Mouse (Mus musculus): ENCODE data around the gene Usp46. TPM values are rescaled to one million over a fixed set of nuclear protein-coding genes. Genes with fewer than 3 reads are reported as not detected.

The Usp46 gene
- total RNA-seq, 2 experiments from 2014 or later: 109 to 136 TPM

GRCm38 (mm10) chr5:73958096-73958495, 110.1 kb downstream of the Usp46 start:
- DNase-seq (ENCODE audit: low spot score in 2 of 2): no peak

DNA sequence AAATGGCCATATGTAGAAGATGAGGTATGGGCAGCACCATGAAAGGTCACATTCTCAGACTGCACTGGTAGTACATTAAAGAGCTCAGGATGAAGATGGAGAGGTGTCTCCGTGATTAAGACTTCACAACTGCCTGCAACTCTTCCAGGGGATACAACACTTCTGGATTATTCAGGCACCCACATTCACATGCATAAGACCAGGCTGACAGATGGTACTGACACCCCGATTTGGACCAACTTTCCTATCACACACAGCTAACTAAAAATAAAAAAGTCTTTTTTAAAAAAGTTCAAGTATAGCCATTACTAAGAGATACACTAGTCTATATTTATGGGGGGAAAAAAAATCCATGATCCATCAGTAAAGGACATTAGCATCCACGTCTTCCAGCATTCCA, 112.5 kb downstream of the Usp46 start:
- DNase-seq (ENCODE audit: low spot score in 2 of 2): no peak

GRCm38 (mm10) chr5:73955005-73955404, 113.2 kb downstream of the Usp46 start:
- DNase-seq (ENCODE audit: low spot score in 2 of 2): no peak

DNA sequence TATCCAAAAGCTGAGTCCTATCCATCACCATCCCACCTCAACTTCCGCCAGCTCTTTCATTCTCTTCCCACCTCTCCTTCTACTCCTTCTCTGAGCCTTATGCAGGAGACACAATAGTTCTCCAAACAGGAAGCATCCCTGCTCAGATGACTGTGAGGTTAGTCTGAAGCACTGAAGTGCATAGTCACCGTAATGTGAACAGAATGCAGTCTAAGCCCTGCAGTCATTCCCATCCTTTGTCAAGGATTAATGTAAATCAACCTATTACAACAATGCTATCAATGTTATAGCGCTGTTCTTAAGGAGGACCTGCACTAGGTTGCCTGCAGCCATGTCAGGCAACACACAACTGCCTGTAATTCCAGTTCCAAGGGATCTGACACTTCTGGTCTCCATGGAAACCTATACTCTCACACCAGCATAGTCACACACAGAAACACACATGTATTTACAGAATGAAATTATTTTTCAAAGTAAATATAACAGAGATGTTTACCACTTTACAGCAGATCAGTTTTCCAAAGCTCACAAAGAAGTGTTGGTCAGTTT, 115.1 kb downstream of the Usp46 start:
- DNase-seq (ENCODE audit: low spot score in 2 of 2): no peak

GRCm38 (mm10) chr5:73951649-73952000, 116.6 kb downstream of the Usp46 start:
- no peak for DNase-seq (ENCODE audit: low spot score in 2 of 2)

- DNase-seq (ENCODE audit: low spot score in 2 of 2): peak; percentile 11 to 26
These were observed 117.2 kb downstream of the Usp46 start for GRCm38 (mm10) chr5:73950809-73951648.

Other genes starting within 250 kb of the Usp46 start
- gene Rasl11b, start 126.9 kb upstream of the Usp46 start, total RNA-seq (2021): 10 to 100 TPM; 44.4 to 48.5 TPM

Data from layer of hippocampus, postnatal 10 days (tissue).